Mouse (Mus musculus): ENCODE measurements around the gene Tor2a.

DNA sequence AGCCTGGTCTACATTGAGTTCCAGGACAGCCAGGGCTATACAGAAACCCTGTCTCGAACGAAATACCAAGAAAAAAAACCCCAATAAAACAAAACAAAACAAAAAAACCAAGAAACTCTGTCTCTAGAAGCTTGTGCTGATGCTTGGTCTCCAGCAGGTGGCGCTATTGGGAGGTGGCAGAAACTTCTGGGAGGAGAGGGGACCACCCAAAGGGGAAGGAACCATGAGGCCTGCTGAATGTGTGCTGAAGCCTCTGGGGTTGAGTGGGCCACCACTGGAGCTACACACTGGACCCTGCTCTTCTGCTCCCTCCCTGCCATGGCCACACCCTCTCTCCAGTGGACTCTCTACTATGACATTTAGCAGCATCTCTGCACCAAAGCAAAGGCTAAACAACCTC, 48.4 kb upstream of the Tor2a start:
- peak; percentile 68; the same call in 1 of the 2 replicates for TF ChIP-seq CTCF (IDR thresholded peaks at IDR 0.05; ENCODE audit: borderline replicate concordance, control insufficient read depth, extremely low read depth, insufficient read depth, low read length, poor library complexity)
- TF ChIP-seq POLR2A (IDR thresholded peaks at IDR 0.05; ENCODE audit: control insufficient read depth, extremely low read depth, insufficient read depth, low read length, poor library complexity) = no peak

Measured in thymus, adult 2 months (tissue).